Mouse (Mus musculus) monocyte, adult 5-6 weeks (primary cell): ENCODE measurements around the gene Rbm42. TPM values are rescaled to one million over a fixed set of nuclear protein-coding genes. Genes with fewer than 3 reads are reported as not detected.

Experiments
- ATAC-seq: fragments of 153-309, 156-312 bp; replicated peaks from 2 replicates; pipeline ENCODE4 v1.8.0; 2017; ENCODE audit warnings: mild to moderate bottlenecking; ENCODE audit not compliant: low TSS enrichment, insufficient number of reproducible peaks, severe bottlenecking, poor library complexity, low FRiP score
- total RNA-seq: library from RNA; stranded (forward); fragments of 200-1000, 200-491, 200-594 nt; gene quantifications from 3 replicates; pipeline ENCODE4 v1.2.3, GENCODE M21; 2017

The Rbm42 gene
- total RNA-seq = 63.9 to 74.7 TPM (median 64.6 TPM) in 3 replicates

GRCm38 (mm10) chr7:30649591-30650540 lies at the start of gene Rbm42:
TSS of gene Rbm42 (minus strand) at chr7:30650317.
- peak; percentile 99 for ATAC-seq

- ATAC-seq = no peak
Measured at GRCm38 (mm10) chr7:30698589-30698988, 48.5 kb upstream of the Rbm42 start, which contains the start of gene 2200002J24Rik. TSS of gene 2200002J24Rik (plus strand) at chr7:30698926.

- peak; percentile 94 for ATAC-seq
Measured at GRCm38 (mm10) chr7:30698101-30698500, 48.0 kb upstream of the Rbm42 start.

GRCm38 (mm10) chr7:30688325-30688724 lies 38.2 kb upstream of the Rbm42 start:
- no peak for ATAC-seq

GRCm38 (mm10) chr7:30683425-30683824 lies 33.3 kb upstream of the Rbm42 start:
- ATAC-seq = no peak; the same call in 1 of the 2 replicates

- ATAC-seq = no peak
Measured at GRCm38 (mm10) chr7:30681897-30682296, 31.8 kb upstream of the Rbm42 start.

- no peak for ATAC-seq
Measured at GRCm38 (mm10) chr7:30678263-30678975, 28.3 kb upstream of the Rbm42 start.

GRCm38 (mm10) chr7:30671480-30671879 lies 21.4 kb upstream of the Rbm42 start, which contains the start of gene Pmis2:
TSS of gene Pmis2 (minus strand) at chr7:30671605.
- ATAC-seq = no peak

GRCm38 (mm10) chr7:30669229-30669628 lies 19.1 kb upstream of the Rbm42 start:
- peak; percentile 70; the same call in 1 of the 2 replicates for ATAC-seq

GRCm38 (mm10) chr7:30665321-30665720 lies 15.2 kb upstream of the Rbm42 start:
- no peak for ATAC-seq

- peak; percentile 98 for ATAC-seq
Measured at GRCm38 (mm10) chr7:30664529-30665200, 14.5 kb upstream of the Rbm42 start, which contains the start of gene Haus5. TSS of gene Haus5 (minus strand) at chr7:30664994.

GRCm38 (mm10) chr7:30639083-30639482 lies 11.0 kb downstream of the Rbm42 start:
- no peak for ATAC-seq

- no peak for ATAC-seq
Measured at GRCm38 (mm10) chr7:30636395-30636794, 13.7 kb downstream of the Rbm42 start.

- ATAC-seq = no peak
Measured at GRCm38 (mm10) chr7:30635752-30636151, 14.4 kb downstream of the Rbm42 start, which contains the start of gene Etv2. TSS of gene Etv2 (minus strand) at chr7:30635852.

GRCm38 (mm10) chr7:30634621-30635020 lies 15.5 kb downstream of the Rbm42 start:
- peak; percentile 40; the same call in 1 of the 2 replicates for ATAC-seq

GRCm38 (mm10) chr7:30633762-30634412 lies 16.2 kb downstream of the Rbm42 start:
- ATAC-seq = 0 out of 2 replicates have a peak, but pooled peaks have one; percentile 14

- no peak for ATAC-seq
Measured at GRCm38 (mm10) chr7:30629013-30629412, 21.1 kb downstream of the Rbm42 start.

GRCm38 (mm10) chr7:30626647-30627046 lies 23.5 kb downstream of the Rbm42 start:
- ATAC-seq = no peak
